Mouse (Mus musculus): ENCODE results near the gene Zfp668.

- peak; percentile 50 for TF ChIP-seq CTCF (IDR thresholded peaks at IDR 0.05)
- TF ChIP-seq EP300 (IDR thresholded peaks at IDR 0.05) = no peak
These were observed 6.3 kb downstream of the Zfp668 start for GRCm38 (mm10) chr7:127870136-127870821.

Measured in lung, postnatal 0 days (tissue).